Mouse (Mus musculus): ENCODE data around the gene Rapgef3. TPM values are rescaled to one million over a fixed set of nuclear protein-coding genes. Genes with fewer than 3 reads are reported as not detected.

The Rapgef3 gene
- total and polyA plus RNA-seq, 3 experiments: 6.6 to 7.4 TPM; not detected in 1

- TF ChIP-seq GATA1 (IDR thresholded peaks at IDR 0.05; ENCODE audit: low read depth, low read length) (0 out of 2 replicates have a peak, but pooled peaks have one; percentile 4), USF2 (IDR thresholded peaks at IDR 0.05; ENCODE audit: borderline replicate concordance in 1 of 2, insufficient read depth in 1 of 2, low read depth in 1 of 2, low read length in 2 of 2) (no peak), CHD2 (IDR thresholded peaks at IDR 0.05; ENCODE audit: low read length) (no peak), POLR2A (IDR thresholded peaks at IDR 0.05; ENCODE audit: control insufficient read depth in 1 of 2, insufficient read depth in 1 of 2, low read depth in 1 of 2, low read length in 2 of 2, poor library complexity in 1 of 2) (peak in 1 of 2 experiments; percentile 41; a peak in 1 of 4 replicates), USF1 (IDR thresholded peaks at IDR 0.05; ENCODE audit: low read depth, low read length) (no peak), POLR2AphosphoS5 (IDR thresholded peaks at IDR 0.05; ENCODE audit: borderline replicate concordance, low read depth, low read length) (no peak), BHLHE40 (IDR thresholded peaks at IDR 0.05; ENCODE audit: borderline replicate concordance, low read depth, low read length) (no peak), E2F4 (IDR thresholded peaks at IDR 0.05; ENCODE audit: borderline replicate concordance, low read depth, low read length) (no peak), ELF1 (IDR thresholded peaks at IDR 0.05; ENCODE audit: low read depth, low read length) (no peak), MAZ (IDR thresholded peaks at IDR 0.05; ENCODE audit: low read depth, low read length) (no peak), MAX (IDR thresholded peaks at IDR 0.05; ENCODE audit: low read length) (no peak), MYC (IDR thresholded peaks at IDR 0.05; ENCODE audit: low read depth, low read length) (no peak), ZMIZ1 (IDR thresholded peaks at IDR 0.05; ENCODE audit: low read depth, low read length) (no peak), ZC3H11A (IDR thresholded peaks at IDR 0.05; ENCODE audit: low read depth, low read length) (no peak), CTCF (IDR thresholded peaks at IDR 0.05 in 2 of 3, conservative IDR thresholded peaks at IDR 0.05 in 1 of 3; ENCODE audit: control insufficient read depth in 1 of 3, insufficient read depth in 1 of 3, low read depth in 2 of 3, low read length in 3 of 3, poor library complexity in 1 of 3, severe bottlenecking in 1 of 3) (peak in 2 of 3 experiments; percentile 95 to 98; a peak in 4 of 6 replicates), ZKSCAN1 (IDR thresholded peaks at IDR 0.05; ENCODE audit: low read depth, low read length) (no peak), RAD21 (IDR thresholded peaks at IDR 0.05; ENCODE audit: low read depth, low read length) (no peak), TAL1 (IDR thresholded peaks at IDR 0.05; ENCODE audit: low read length) (no peak)
These were observed 15.0 kb upstream of the Rapgef3 start (continued) for GRCm38 (mm10) chr15:97782749-97783105.

GRCm38 (mm10) chr15:97781961-97782748 is 14.4 kb upstream of the Rapgef3 start:
- H3K4me3 ChIP-seq (ENCODE audit: control insufficient read depth in 1 of 2, insufficient read depth in 1 of 2, low read depth in 2 of 2, low read length in 2 of 2): no peak overlapping the region

More at GRCm38 (mm10) chr15:97781961-97782748, 14.4 kb upstream of the Rapgef3 start:
- Histone ChIP-seq H3K27ac (ENCODE audit: control insufficient read depth, low read depth, low read length) (no peak overlapping the region), H3K4me1 (ENCODE audit: control insufficient read depth in 1 of 2, insufficient read depth in 2 of 2, low read length in 2 of 2) (peaks cover 7 to 28% of the 10 kb centered on the region in 2 experiments), H3K9ac (ENCODE audit: control insufficient read depth, low read depth, low read length, poor library complexity, severe bottlenecking) (no peak overlapping the region; the same call in 1 of the 2 replicates), H3K9me3 (replicated peaks; ENCODE audit: insufficient read depth, low read length) (no peaks in the 10 kb centered on the region), H3K36me3 (ENCODE audit: control insufficient read depth in 1 of 2, insufficient read depth in 2 of 2, low read length in 2 of 2) (peaks cover 0 to 28% of the 10 kb centered on the region in 2 experiments; a peak in 2 of 4 replicates), H3K27me3 (ENCODE audit: control insufficient read depth in 1 of 2, insufficient read depth in 2 of 2, low read length in 2 of 2) (peaks cover 0 to 2% of the 10 kb centered on the region in 2 experiments; a peak in 2 of 4 replicates), H3K79me2 (ENCODE audit: control insufficient read depth, insufficient read depth, low read length, poor library complexity) (peaks cover 25% of the 10 kb centered on the region)
- DNase-seq (ENCODE audit: low read depth, low spot score): no peak
- TF ChIP-seq KAT2A (conservative IDR thresholded peaks at IDR 0.05; ENCODE audit: low read depth, low read length) (no peak), ZMIZ1 (IDR thresholded peaks at IDR 0.05; ENCODE audit: low read depth, low read length) (no peak), POLR2A (IDR thresholded peaks at IDR 0.05; ENCODE audit: control insufficient read depth in 1 of 2, insufficient read depth in 1 of 2, low read depth in 1 of 2, low read length in 2 of 2, poor library complexity in 1 of 2) (no peak), ZC3H11A (IDR thresholded peaks at IDR 0.05; ENCODE audit: low read depth, low read length) (no peak), TAL1 (IDR thresholded peaks at IDR 0.05; ENCODE audit: low read length) (no peak), NRF1 (IDR thresholded peaks at IDR 0.05; ENCODE audit: insufficient read depth, low read depth, low read length, poor library complexity, severe bottlenecking) (no peak), TCF12 (IDR thresholded peaks at IDR 0.05; ENCODE audit: low read depth, low read length) (no peak), CHD2 (IDR thresholded peaks at IDR 0.05; ENCODE audit: low read length) (no peak), POLR2AphosphoS2 (IDR thresholded peaks at IDR 0.05; ENCODE audit: low read length) (no peak), GABPA (IDR thresholded peaks at IDR 0.05; ENCODE audit: low read depth, low read length) (no peak), CHD1 (IDR thresholded peaks at IDR 0.05; ENCODE audit: low read depth, low read length) (no peak), EP300 (IDR thresholded peaks at IDR 0.05; ENCODE audit: low read depth in 1 of 2, low read length in 2 of 2) (no peak), NELFE (IDR thresholded peaks at IDR 0.05; ENCODE audit: low read depth, low read length) (no peak), MXI1 (IDR thresholded peaks at IDR 0.05; ENCODE audit: low read depth, low read length) (no peak), TBP (IDR thresholded peaks at IDR 0.05; ENCODE audit: low read depth, low read length) (no peak)

Data from MEL (cell line).